Mouse (Mus musculus) embryonic fibroblast, embryonic 13.5 days (primary cell): ENCODE data around the gene Cadm4.

Source experiments
- CTCF ChIP-seq: IDR thresholded peaks from 2 replicates; pipeline ENCODE4 v1.5.1; 2011; ENCODE audit warnings: mild to moderate bottlenecking, control low read depth, low read length, moderate library complexity, borderline replicate concordance; ENCODE audit not compliant: insufficient read depth
- POLR2A ChIP-seq: IDR thresholded peaks from 2 replicates; pipeline ENCODE4 v1.6.1; 2011; ENCODE audit warnings: low read depth, mild to moderate bottlenecking, control low read depth, low read length, moderate library complexity

DNA sequence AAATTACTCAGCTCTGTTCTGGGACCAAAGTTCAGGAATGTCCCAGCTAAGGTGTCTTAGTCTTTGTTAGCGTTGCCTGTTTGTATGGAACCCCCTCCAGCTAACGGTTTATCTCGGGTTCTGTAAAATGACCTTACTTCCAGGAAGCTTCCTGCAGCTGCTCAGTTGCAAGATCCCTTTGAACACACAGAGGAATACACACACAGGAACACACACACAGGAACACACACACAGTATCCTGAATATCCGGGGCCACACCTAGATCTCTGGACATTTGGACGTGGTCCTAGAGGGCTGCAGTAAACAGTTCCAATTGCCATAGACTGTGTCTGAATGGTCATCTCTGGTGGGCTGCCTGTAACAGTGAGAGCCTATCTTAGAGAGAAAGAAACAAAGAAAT, 26.1 kb upstream of the Cadm4 start:
- TF ChIP-seq CTCF (no peak), POLR2A (no peak)
